Mouse (Mus musculus) forebrain, embryonic 15.5 days (tissue): ENCODE measurements around the gene Gm13119. TPM values are rescaled to one million over a fixed set of nuclear protein-coding genes. Genes with fewer than 3 reads are reported as not detected.

Experiments used
- polyA plus RNA-seq: library from polyadenylated mRNA; unstranded; fragments of >200 nt; fragmentation: Nextera tagmentation; extraction: Ambion mirVana; gene quantifications from 2 replicates; pipeline ENCODE4 v1.2.1, GENCODE M21; 2015

Gene Gm13119
- polyA plus RNA-seq, 1 experiment from 2014 or later = not detected

Other genes starting within 250 kb of the Gm13119 start
- gene Oog3, start 195.3 kb upstream of the Gm13119 start, polyA plus RNA-seq = not detected in 2 replicates
- not detected in 2 replicates for gene Oog2, start 167.2 kb upstream of the Gm13119 start, polyA plus RNA-seq
- gene C87977, start 144.6 kb upstream of the Gm13119 start, polyA plus RNA-seq = not detected in 2 replicates
- not detected in 2 replicates for gene Pramel5, start 77.5 kb upstream of the Gm13119 start, polyA plus RNA-seq
- not detected in 2 replicates for gene Gm13128, start 27.7 kb upstream of the Gm13119 start, polyA plus RNA-seq
- gene Pramef20, start 20.0 kb downstream of the Gm13119 start, polyA plus RNA-seq = not detected in 2 replicates
- gene Pramef12, start 50.5 kb downstream of the Gm13119 start, polyA plus RNA-seq = not detected in 2 replicates
- not detected in 2 replicates for gene 1700012P22Rik, start 80.8 kb downstream of the Gm13119 start, polyA plus RNA-seq
- gene Gm9944, start 95.4 kb downstream of the Gm13119 start, polyA plus RNA-seq = not detected in 2 replicates
- gene Aadacl3, start 105.8 kb downstream of the Gm13119 start, polyA plus RNA-seq = not detected in 2 replicates
- not detected in 2 replicates for gene 9430007A20Rik, start 161.9 kb downstream of the Gm13119 start, polyA plus RNA-seq
- gene Gm13124, start 207.2 kb downstream of the Gm13119 start, polyA plus RNA-seq = not detected in 2 replicates